Mouse (Mus musculus) liver, adult 2 months (tissue): ENCODE measurements around the gene Mrpl43. TPM values are rescaled to one million over a fixed set of nuclear protein-coding genes. Genes with fewer than 3 reads are reported as not detected.
A peak's percentile ranks its signal among the peaks of the same experiment; 100 is the strongest.

Experiments
- DNase-seq: peaks from one replicate; pipeline ENCODE4 v3.0.0-alpha.2; 2011; ENCODE audit warnings: low read depth, low spot score; ENCODE audit errors: extremely low read depth
- H3K27ac ChIP-seq: fragments of 200-500 bp; replicated peaks from 2 replicates; pipeline ENCODE4 v1.5.1; 2012; ENCODE audit warnings: low read depth, mild to moderate bottlenecking, control low read depth, inconsistent platforms, low read length; ENCODE audit not compliant: insufficient read depth
- H3K27me3 ChIP-seq: fragments of 200-500 bp; 2 replicates; pipeline ENCODE4 v1.6.1; 2012; ENCODE audit warnings: mild to moderate bottlenecking, moderate library complexity, low read length, inconsistent platforms; ENCODE audit not compliant: control insufficient read depth, insufficient read depth
- H3K36me3 ChIP-seq: fragments of 200-500 bp; 2 replicates; pipeline ENCODE4 v1.6.1; 2012; ENCODE audit warnings: low read length, inconsistent platforms; ENCODE audit not compliant: control insufficient read depth, insufficient read depth
- H3K4me1 ChIP-seq: fragments of 200-500 bp; 2 replicates; pipeline ENCODE4 v1.6.1; 2011; ENCODE audit warnings: low read length; ENCODE audit not compliant: control insufficient read depth, insufficient read depth
- H3K4me3 ChIP-seq: fragments of 200-500 bp; 2 replicates; pipeline ENCODE4 v1.5.1; 2011; ENCODE audit warnings: low read depth, mild to moderate bottlenecking, control low read depth, low read length, moderate library complexity; ENCODE audit not compliant: insufficient read depth
- H3K79me2 ChIP-seq: fragments of 200-500 bp; 2 replicates; pipeline ENCODE4 v1.6.1; 2012; ENCODE audit warnings: inconsistent platforms, mild to moderate bottlenecking, low read length, moderate library complexity; ENCODE audit not compliant: control insufficient read depth, insufficient read depth
- H3K9ac ChIP-seq: fragments of 200-500 bp; 2 replicates; pipeline ENCODE4 v1.6.1; 2012; ENCODE audit warnings: low read depth, mild to moderate bottlenecking, control low read depth, inconsistent platforms, low read length
- CTCF ChIP-seq: fragments of 200-500 bp; IDR thresholded peaks from 2 replicates; pipeline ENCODE4 v1.5.1; 2011; ENCODE audit warnings: low read depth, low read length, control low read depth
- POLR2A ChIP-seq: fragments of 200-500 bp; IDR thresholded peaks from 2 replicates; pipeline ENCODE4 v1.6.1; 2011; ENCODE audit warnings: low read length, control low read depth; ENCODE audit not compliant: insufficient read depth; ENCODE audit errors: extremely low read depth
- WGBS: fragments of 180-500 bp; shearing (Covaris S2); methylation state at CpG from one replicate; pipeline ENCODE4 v1.1.7; 2018; 5-methylcytosine and 5-hydroxymethylcytosine counted together
- polyA plus RNA-seq: library from polyadenylated mRNA; depleted of rRNA; stranded (reverse); fragments of >200 nt; gene quantifications from 2 replicates; pipeline ENCODE4 v1.2.3, GENCODE M21; 2012
- total RNA-seq: library from RNA; depleted of rRNA; stranded (reverse); fragments of >200 nt; gene quantifications from 2 replicates; pipeline ENCODE4 v1.2.3, GENCODE M21; 2014

The Mrpl43 gene
- total and polyA plus RNA-seq, 2 experiments = 26.6 to 76.2 TPM

GRCm38 (mm10) chr19:45030746-45031693, 24.8 kb upstream of the Mrpl43 start:
- H3K4me1 ChIP-seq = no peaks in the 10 kb centered on the region; the same call in 1 of the 2 replicates
- peak overlapping the region; percentile 11; the same call in 1 of the 2 replicates for H3K4me3 ChIP-seq
- 0 out of 2 replicates have a peak overlapping the region, but pooled peaks have one; percentile 19 for H3K9ac ChIP-seq

GRCm38 (mm10) chr19:45030111-45030510, 23.9 kb upstream of the Mrpl43 start:
- Histone ChIP-seq H3K9ac (no peak overlapping the region), H3K4me3 (no peak overlapping the region), H3K79me2 (no peaks in the 10 kb centered on the region), H3K4me1 (no peaks in the 10 kb centered on the region; the same call in 1 of the 2 replicates), H3K36me3 (peaks cover 10% of the 10 kb centered on the region; the same call in 1 of the 2 replicates), H3K27ac (no peak overlapping the region), H3K27me3 (no peaks in the 10 kb centered on the region)
- TF ChIP-seq CTCF (peak; percentile 91), POLR2A (no peak)
- 15% methylated on average over 8 of the region's 8 CpGs for WGBS
- no peak for DNase-seq

More at GRCm38 (mm10) chr19:45030746-45031693, 24.8 kb upstream of the Mrpl43 start:
- no peaks in the 10 kb centered on the region for H3K27me3 ChIP-seq
- peaks cover 5% of the 10 kb centered on the region; the same call in 1 of the 2 replicates for H3K36me3 ChIP-seq
- peak; percentile 69 for DNase-seq
- no peak overlapping the region for H3K27ac ChIP-seq
- WGBS = 40% methylated on average over 20 of the region's 20 CpGs
- H3K79me2 ChIP-seq = no peaks in the 10 kb centered on the region
- TF ChIP-seq POLR2A = no peak
- peak; percentile 80 for TF ChIP-seq CTCF

GRCm38 (mm10) chr19:45029571-45029970, 23.3 kb upstream of the Mrpl43 start:
- DNase-seq = no peak
- no peaks in the 10 kb centered on the region for H3K79me2 ChIP-seq
- H3K27me3 ChIP-seq = no peaks in the 10 kb centered on the region
- H3K4me1 ChIP-seq = no peaks in the 10 kb centered on the region; the same call in 1 of the 2 replicates
- no peak overlapping the region for H3K9ac ChIP-seq
- H3K4me3 ChIP-seq = no peak overlapping the region
- 51% methylated on average over 9 of the region's 9 CpGs for WGBS
- H3K27ac ChIP-seq = no peak overlapping the region
- TF ChIP-seq CTCF (no peak), POLR2A (no peak)
- peaks cover 10% of the 10 kb centered on the region; the same call in 1 of the 2 replicates for H3K36me3 ChIP-seq

GRCm38 (mm10) chr19:45028746-45029145, 22.5 kb upstream of the Mrpl43 start:
- Histone ChIP-seq H3K4me1 (no peaks in the 10 kb centered on the region; the same call in 1 of the 2 replicates), H3K79me2 (no peaks in the 10 kb centered on the region), H3K36me3 (peaks cover 10% of the 10 kb centered on the region; the same call in 1 of the 2 replicates), H3K27me3 (no peaks in the 10 kb centered on the region), H3K9ac (no peak overlapping the region), H3K27ac (no peak overlapping the region), H3K4me3 (no peak overlapping the region)
- no peak for DNase-seq
- TF ChIP-seq CTCF (no peak), POLR2A (no peak)
- WGBS = 76% methylated on average over 19 of the region's 19 CpGs

GRCm38 (mm10) chr19:45027848-45028247, 21.6 kb upstream of the Mrpl43 start:
- DNase-seq = no peak
- H3K4me1 ChIP-seq = no peaks in the 10 kb centered on the region; the same call in 1 of the 2 replicates
- H3K36me3 ChIP-seq = peaks cover 10% of the 10 kb centered on the region; the same call in 1 of the 2 replicates
- H3K27me3 ChIP-seq = no peaks in the 10 kb centered on the region
- WGBS = 93% methylated on average over 6 of the region's 6 CpGs
- H3K4me3 ChIP-seq = no peak overlapping the region
- H3K79me2 ChIP-seq = no peaks in the 10 kb centered on the region
- H3K9ac ChIP-seq = no peak overlapping the region
- H3K27ac ChIP-seq = no peak overlapping the region
- no peak for TF ChIP-seq CTCF
- TF ChIP-seq POLR2A = no peak
